Mouse (Mus musculus) heart, adult 2 months (tissue): Measurements from ENCODE around the gene Smug1.

Experiments used
- CTCF ChIP-seq: fragments of 200-600 bp; IDR thresholded peaks from 2 replicates; pipeline ENCODE4 v1.8.1; 2022; ENCODE audit warnings: antibody characterized with exemption, mild to moderate bottlenecking, moderate library complexity
- EP300 ChIP-seq: fragments of 200-500 bp; IDR thresholded peaks from 2 replicates; pipeline ENCODE4 v1.6.1; 2011; ENCODE audit warnings: low read depth, low read length, control low read depth; ENCODE audit not compliant: insufficient read depth

GRCm38 (mm10) chr15:103173251-103173650, 6.4 kb upstream of the Smug1 start:
- no peak for TF ChIP-seq CTCF
- TF ChIP-seq EP300, result no peak
